Mouse (Mus musculus) naive thymus-derived CD4-positive, alpha-beta T cell, adult 2 months (primary cell): ENCODE measurements at regions not wholly inside any gene's neighbourhood (a gene's known extent, or its start where the extent isn't known, plus 50 kb on each side); places are given as distances from the start of the nearest gene placed in this dataset.
"Not testable (repeated sequence)": the region's sequence is repeated elsewhere in the genome, so short reads cannot be mapped to it uniquely, and the experiment has no call there.

Experiments used
- DNase-seq: peaks from one replicate; pipeline ENCODE4 v3.0.0-alpha.2; 2011; ENCODE audit warnings: low read depth

- no peak for DNase-seq
These were observed 149.3 kb upstream of the Kctd3 start for GRCm38 (mm10) chr1:189156906-189157305.

GRCm38 (mm10) chr1:189154376-189154775, 146.7 kb upstream of the Kctd3 start:
- DNase-seq = no peak

- DNase-seq = no peak
These were observed 145.5 kb upstream of the Kctd3 start for GRCm38 (mm10) chr1:189153150-189153549.

GRCm38 (mm10) chr1:189142982-189143451, 135.4 kb upstream of the Kctd3 start:
- no peak for DNase-seq

GRCm38 (mm10) chr1:189142551-189142950, 134.9 kb upstream of the Kctd3 start:
- DNase-seq = no peak

- DNase-seq = no peak
These were observed 134.1 kb upstream of the Kctd3 start for GRCm38 (mm10) chr1:189141694-189142093.

- DNase-seq = no peak
These were observed 129.2 kb upstream of the Kctd3 start for GRCm38 (mm10) chr1:189136731-189137385.

- DNase-seq = no peak
These were observed 128.2 kb upstream of the Kctd3 start for GRCm38 (mm10) chr1:189135826-189136225.

GRCm38 (mm10) chr1:189128706-189129105, 121.1 kb upstream of the Kctd3 start:
- no peak for DNase-seq

GRCm38 (mm10) chr1:189128246-189128645, 120.6 kb upstream of the Kctd3 start:
- DNase-seq = not testable (repeated sequence)

GRCm38 (mm10) chr1:189127367-189127766, 119.7 kb upstream of the Kctd3 start:
- DNase-seq = no peak

- no peak for DNase-seq
These were observed 112.5 kb upstream of the Kctd3 start for GRCm38 (mm10) chr1:189119941-189120735.

GRCm38 (mm10) chr1:189119005-189119404, 111.4 kb upstream of the Kctd3 start:
- DNase-seq = not testable (repeated sequence)

- DNase-seq = no peak
These were observed 110.9 kb upstream of the Kctd3 start for GRCm38 (mm10) chr1:189118582-189118981.

GRCm38 (mm10) chr1:189115914-189116313, 108.3 kb upstream of the Kctd3 start:
- DNase-seq = no peak

GRCm38 (mm10) chr1:189115279-189115678, 107.6 kb upstream of the Kctd3 start:
- DNase-seq = no peak

- no peak for DNase-seq
These were observed 100.8 kb upstream of the Kctd3 start for GRCm38 (mm10) chr1:189108260-189109035.

GRCm38 (mm10) chr1:189107841-189108240, 100.2 kb upstream of the Kctd3 start:
- DNase-seq = no peak

- no peak for DNase-seq
These were observed 99.5 kb upstream of the Kctd3 start for GRCm38 (mm10) chr1:189107156-189107555.

GRCm38 (mm10) chr1:189105276-189105675, 97.6 kb upstream of the Kctd3 start:
- no peak for DNase-seq

- DNase-seq = no peak
These were observed 95.1 kb upstream of the Kctd3 start for GRCm38 (mm10) chr1:189102781-189103180.

GRCm38 (mm10) chr1:189099121-189099520, 91.5 kb upstream of the Kctd3 start:
- no peak for DNase-seq

- DNase-seq = no peak
These were observed 85.2 kb upstream of the Kctd3 start for GRCm38 (mm10) chr1:189092819-189093218.
